Mouse (Mus musculus): ENCODE data around the gene Gm20479. TPM values are rescaled to one million over a fixed set of nuclear protein-coding genes. Genes with fewer than 3 reads are reported as not detected.

The Gm20479 gene
- total and polyA plus RNA-seq, 2 experiments from 2014 or later: not detected

DNA sequence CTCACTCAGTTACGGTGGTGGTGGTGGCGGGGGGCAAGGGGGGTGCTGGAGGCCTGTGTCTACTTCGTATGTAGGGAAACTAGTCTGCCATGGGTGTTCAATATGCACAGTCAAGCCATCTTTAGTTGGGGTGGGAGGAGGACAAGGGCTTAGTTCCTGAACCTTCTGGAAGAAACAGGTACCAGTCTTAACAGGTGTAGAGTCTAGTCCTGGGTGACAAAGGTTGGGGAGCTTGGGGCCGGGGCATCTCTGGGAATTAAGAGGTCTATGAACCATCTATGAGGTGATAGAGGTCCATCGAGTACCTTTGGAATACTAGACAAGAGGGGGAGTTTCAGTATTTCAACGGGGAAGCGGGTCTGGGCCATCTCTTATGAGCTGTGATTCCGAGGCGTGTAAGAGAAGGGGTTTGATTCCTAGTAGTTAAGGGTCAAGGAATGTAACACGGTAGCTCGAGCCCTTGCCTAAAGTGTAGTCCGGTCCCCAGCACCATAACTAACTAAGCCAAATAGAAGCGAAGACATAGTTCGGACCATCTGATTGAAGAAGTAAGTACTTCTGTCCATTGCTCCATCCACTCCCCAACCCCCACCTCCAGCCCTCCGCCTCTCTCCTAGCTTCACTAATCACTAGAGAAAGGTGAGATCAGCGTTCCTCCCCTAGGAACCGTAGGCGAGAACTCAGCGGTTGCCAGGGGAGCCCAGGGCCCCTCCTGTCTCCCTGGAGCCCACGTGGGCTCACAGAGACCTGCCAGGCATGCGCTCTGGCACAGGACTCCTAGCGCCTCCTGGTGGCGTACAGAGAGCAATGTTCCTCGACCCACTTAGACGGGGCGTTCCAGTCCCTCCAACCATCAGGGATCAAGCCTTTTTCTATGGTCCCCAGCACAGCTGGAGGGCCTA lies 40.1 kb upstream of the Gm20479 start:
- Histone ChIP-seq H3K36me3 (ENCODE audit: insufficient read depth, low read length) (peaks cover 16% of the 10 kb centered on the region; the same call in 1 of the 2 replicates), H3K4me2 (ENCODE audit: low read depth, low read length, poor library complexity, severe bottlenecking) (peak overlapping the region; percentile 81), H3K4me3 (ENCODE audit: low read depth, low read length) (peak overlapping the region; percentile 52; the same call in 1 of the 2 replicates), H3K9me3 (ENCODE audit: low read length) (no peaks in the 10 kb centered on the region), H3K27me3 (ENCODE audit: insufficient read depth, low read length) (peaks cover 32% of the 10 kb centered on the region; the same call in 1 of the 2 replicates), H3K9ac (replicated peaks; ENCODE audit: low read length, poor library complexity, severe bottlenecking) (0 out of 2 replicates have a peak overlapping the region, but pooled peaks have one; percentile 68), H3K27ac (ENCODE audit: low read depth, low read length) (no peak overlapping the region), H3K4me1 (ENCODE audit: insufficient read depth, low read length) (no peaks in the 10 kb centered on the region; the same call in 1 of the 2 replicates)
- peak; percentile 54; the same call in 1 of the 2 replicates for ATAC-seq (ENCODE audit: low FRiP score)
- TF ChIP-seq CTCF (IDR thresholded peaks at IDR 0.05): peak; percentile 83
- 23% methylated on average over 26 of the region's 26 CpGs for WGBS
- DNase-seq (ENCODE audit: low spot score): peak; percentile 76

DNA sequence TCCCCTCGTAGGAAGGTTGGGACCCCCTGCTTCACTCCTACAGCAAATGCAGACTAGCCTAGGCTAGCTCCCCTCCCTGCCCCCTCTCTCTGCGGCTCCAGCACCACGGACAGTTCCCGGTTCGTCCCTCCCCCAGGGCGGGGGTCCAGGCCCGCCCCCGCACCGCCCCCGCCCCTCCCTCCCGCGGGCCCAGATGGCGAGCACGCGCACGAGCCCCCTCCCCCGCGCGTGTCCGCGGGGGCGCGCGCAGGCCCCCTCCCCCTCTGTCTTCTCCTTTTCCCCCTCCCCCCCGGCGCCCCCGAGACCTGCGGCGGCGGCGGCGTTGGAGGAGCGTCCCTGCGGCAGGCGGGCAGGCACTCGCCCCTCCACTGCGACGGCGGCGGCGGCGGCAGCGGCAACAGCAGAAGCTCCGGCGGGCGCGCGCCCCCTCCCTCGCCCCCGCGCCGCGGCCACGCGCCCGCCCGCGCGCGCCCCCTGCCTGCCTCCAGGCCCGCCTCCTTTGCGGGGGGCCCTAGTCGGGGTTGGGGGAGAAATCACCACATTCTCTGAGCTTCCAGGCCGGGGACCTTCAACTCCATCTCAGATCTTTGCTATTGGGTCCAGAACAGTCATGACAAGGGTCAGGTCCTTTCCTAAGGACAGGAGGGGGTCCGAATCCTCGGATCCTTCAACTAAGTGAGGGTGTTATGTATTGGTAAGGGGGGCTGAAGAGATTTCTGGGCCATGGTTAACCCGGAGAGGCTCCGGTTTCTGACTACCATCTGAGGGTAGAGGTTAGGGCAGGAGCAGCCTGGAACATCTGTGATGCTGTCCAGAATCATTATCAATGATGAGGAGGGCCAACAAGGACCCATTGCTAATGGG lies 39.2 kb upstream of the Gm20479 start:
- ATAC-seq (ENCODE audit: low FRiP score) (peak; percentile 59; the same call in 1 of the 2 replicates), DNase-seq (ENCODE audit: low spot score) (peak; percentile 54)
- Histone ChIP-seq H3K4me3 (ENCODE audit: low read depth, low read length) (peak overlapping the region; percentile 52), H3K9me3 (ENCODE audit: low read length) (no peaks in the 10 kb centered on the region), H3K36me3 (ENCODE audit: insufficient read depth, low read length) (peaks cover 13% of the 10 kb centered on the region; the same call in 1 of the 2 replicates), H3K27ac (ENCODE audit: low read depth, low read length) (no peak overlapping the region), H3K9ac (replicated peaks; ENCODE audit: low read length, poor library complexity, severe bottlenecking) (peak overlapping the region; percentile 68), H3K4me2 (ENCODE audit: low read depth, low read length, poor library complexity, severe bottlenecking) (peak overlapping the region; percentile 81), H3K27me3 (ENCODE audit: insufficient read depth, low read length) (peaks cover 30% of the 10 kb centered on the region; the same call in 1 of the 2 replicates), H3K4me1 (ENCODE audit: insufficient read depth, low read length) (no peaks in the 10 kb centered on the region; the same call in 1 of the 2 replicates)
- TF ChIP-seq CTCF (IDR thresholded peaks at IDR 0.05): peak; percentile 19
- 2% methylated on average over 39 of the region's 68 CpGs for WGBS

DNA sequence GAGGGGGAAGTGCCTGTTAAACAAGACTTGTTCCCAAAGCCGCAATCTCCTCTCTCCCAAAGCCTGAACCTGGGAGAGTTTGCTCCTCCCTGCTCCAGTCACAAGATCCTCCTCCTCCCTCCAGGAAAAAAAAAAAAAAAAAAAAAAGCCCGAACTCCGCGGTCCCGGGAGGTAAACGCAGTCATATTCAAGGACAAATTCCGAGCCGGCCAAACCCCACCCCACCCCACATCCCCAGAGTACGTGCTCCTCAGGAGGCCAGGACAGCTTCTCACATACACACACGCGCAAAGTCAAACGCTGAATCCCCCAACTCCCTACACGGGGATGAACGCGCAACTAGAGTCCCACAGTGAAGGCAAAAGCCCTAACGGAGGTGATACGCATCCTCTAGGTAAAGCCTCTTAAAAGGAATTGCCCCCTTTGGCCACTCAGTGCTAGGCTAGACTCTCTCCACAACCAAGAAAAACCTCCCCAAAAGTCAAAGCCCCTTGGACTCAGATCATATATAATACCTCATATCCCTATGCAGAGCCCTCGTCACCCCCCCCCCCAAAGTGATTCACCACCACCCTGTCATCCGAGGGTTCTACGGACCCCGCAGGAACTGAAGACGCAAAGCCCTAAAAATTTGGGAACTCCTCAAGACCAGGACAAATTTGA lies 38.4 kb upstream of the Gm20479 start:
- H3K4me1 ChIP-seq (ENCODE audit: insufficient read depth, low read length): no peaks in the 10 kb centered on the region; the same call in 1 of the 2 replicates
- ATAC-seq (ENCODE audit: low FRiP score): peak; percentile 6; the same call in 1 of the 2 replicates

DNA sequence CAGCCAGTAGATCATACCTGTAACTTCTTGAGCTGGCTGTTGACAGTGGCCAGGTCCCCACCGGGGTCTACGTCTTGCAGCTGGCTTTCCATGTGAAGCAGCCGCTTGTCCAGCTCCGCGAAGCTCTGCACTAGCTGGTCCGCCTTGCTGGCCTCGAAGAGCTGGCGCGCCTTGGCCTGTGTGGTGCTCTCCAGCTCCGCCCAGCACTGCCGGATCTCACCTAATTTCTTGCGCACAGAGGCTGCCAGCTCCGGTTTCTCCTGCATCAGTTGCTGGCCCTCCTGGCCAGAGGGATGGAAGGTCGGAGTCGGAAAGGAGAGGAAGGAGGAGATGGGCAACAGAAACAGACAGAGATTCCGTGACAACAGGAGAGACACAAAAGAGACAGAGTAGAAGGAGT lies 34.2 kb upstream of the Gm20479 start:
- ATAC-seq (ENCODE audit: low FRiP score): no peak
- H3K36me3 ChIP-seq (ENCODE audit: insufficient read depth, low read length): peaks cover 6% of the 10 kb centered on the region; the same call in 1 of the 2 replicates

More for the DNA sequence above, 38.4 kb upstream of the Gm20479 start:
- WGBS: 2% methylated on average over 22 of the region's 22 CpGs
- peaks cover 10% of the 10 kb centered on the region; the same call in 1 of the 2 replicates for H3K36me3 ChIP-seq (ENCODE audit: insufficient read depth, low read length)
- DNase-seq (ENCODE audit: low spot score): no peak
- TF ChIP-seq CTCF (IDR thresholded peaks at IDR 0.05): no peak
- H3K9me3 ChIP-seq (ENCODE audit: low read length): no peaks in the 10 kb centered on the region
- H3K4me3 ChIP-seq (ENCODE audit: low read depth, low read length): peak overlapping the region; percentile 52
- H3K27me3 ChIP-seq (ENCODE audit: insufficient read depth, low read length): peaks cover 29% of the 10 kb centered on the region; the same call in 1 of the 2 replicates
- H3K27ac ChIP-seq (ENCODE audit: low read depth, low read length): no peak overlapping the region
- peak overlapping the region; percentile 68; the same call in 1 of the 2 replicates for H3K9ac ChIP-seq (replicated peaks; ENCODE audit: low read length, poor library complexity, severe bottlenecking)
- peak overlapping the region; percentile 81 for H3K4me2 ChIP-seq (ENCODE audit: low read depth, low read length, poor library complexity, severe bottlenecking)

DNA sequence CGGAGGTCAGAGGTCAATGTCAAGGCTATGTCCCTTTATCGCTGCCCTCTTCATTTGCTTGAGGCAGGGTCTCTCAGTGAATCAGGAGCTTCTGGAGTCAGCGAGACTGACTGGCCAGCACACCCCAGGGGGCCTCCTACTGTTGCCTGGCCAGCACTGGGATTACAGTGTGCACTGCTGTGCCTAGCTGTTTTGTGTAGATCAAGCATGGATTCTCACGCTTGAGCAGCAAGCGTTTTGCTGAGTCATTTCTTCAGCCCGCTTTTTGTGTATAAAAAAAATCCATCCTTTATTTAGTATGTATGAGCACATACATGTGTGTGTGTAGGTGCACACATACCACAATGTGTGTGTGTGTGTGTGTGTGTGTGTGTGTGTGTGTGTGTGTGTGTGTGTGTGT lies 32.0 kb upstream of the Gm20479 start:
- H3K27me3 ChIP-seq (ENCODE audit: insufficient read depth, low read length): peaks cover 7% of the 10 kb centered on the region; the same call in 1 of the 2 replicates
- no peak overlapping the region for H3K4me3 ChIP-seq (ENCODE audit: low read depth, low read length)
- no peak overlapping the region for H3K27ac ChIP-seq (ENCODE audit: low read depth, low read length)
- 61% methylated on average over 6 of the region's 6 CpGs for WGBS
- ATAC-seq (ENCODE audit: low FRiP score): no peak
- H3K9ac ChIP-seq (replicated peaks; ENCODE audit: low read length, poor library complexity, severe bottlenecking): no peak overlapping the region
- TF ChIP-seq CTCF (IDR thresholded peaks at IDR 0.05): no peak
- peaks cover 6% of the 10 kb centered on the region; the same call in 1 of the 2 replicates for H3K36me3 ChIP-seq (ENCODE audit: insufficient read depth, low read length)
- H3K4me2 ChIP-seq (ENCODE audit: low read depth, low read length, poor library complexity, severe bottlenecking): no peak overlapping the region
- no peak for DNase-seq (ENCODE audit: low spot score)
- no peaks in the 10 kb centered on the region for H3K9me3 ChIP-seq (ENCODE audit: low read length)
- H3K4me1 ChIP-seq (ENCODE audit: insufficient read depth, low read length): no peaks in the 10 kb centered on the region

More for the DNA sequence above, 34.2 kb upstream of the Gm20479 start:
- no peak overlapping the region for H3K9ac ChIP-seq (replicated peaks; ENCODE audit: low read length, poor library complexity, severe bottlenecking)
- no peaks in the 10 kb centered on the region for H3K4me1 ChIP-seq (ENCODE audit: insufficient read depth, low read length)
- no peaks in the 10 kb centered on the region for H3K9me3 ChIP-seq (ENCODE audit: low read length)
- no peak for DNase-seq (ENCODE audit: low spot score)
- H3K27ac ChIP-seq (ENCODE audit: low read depth, low read length): no peak overlapping the region
- H3K4me2 ChIP-seq (ENCODE audit: low read depth, low read length, poor library complexity, severe bottlenecking): no peak overlapping the region
- WGBS: 50% methylated on average over 16 of the region's 16 CpGs
- no peak overlapping the region for H3K4me3 ChIP-seq (ENCODE audit: low read depth, low read length)
- peaks cover 14% of the 10 kb centered on the region; the same call in 1 of the 2 replicates for H3K27me3 ChIP-seq (ENCODE audit: insufficient read depth, low read length)
- TF ChIP-seq CTCF (IDR thresholded peaks at IDR 0.05): no peak

Data from midbrain, postnatal 0 days (tissue).